Mouse (Mus musculus): ENCODE results near the gene Cxcl14.

The Cxcl14 gene

GRCm38 (mm10) chr13:56289261-56289660 is 7.1 kb downstream of the Cxcl14 start:
- DNase-seq (ENCODE audit: low spot score), result peak; percentile 21

GRCm38 (mm10) chr13:56288601-56289000 is 7.8 kb downstream of the Cxcl14 start:
- peak; percentile 29 for DNase-seq (ENCODE audit: low spot score)

- DNase-seq (ENCODE audit: low spot score), result no peak
Observed at GRCm38 (mm10) chr13:56287091-56287490, 9.3 kb downstream of the Cxcl14 start.

GRCm38 (mm10) chr13:56283321-56283720 is 13.0 kb downstream of the Cxcl14 start:
- DNase-seq (ENCODE audit: low spot score), result peak; percentile 67

GRCm38 (mm10) chr13:56280356-56280755 is 16.0 kb downstream of the Cxcl14 start:
- no peak for DNase-seq (ENCODE audit: low spot score)

GRCm38 (mm10) chr13:56279439-56279838 is 16.9 kb downstream of the Cxcl14 start:
- peak; percentile 94 for DNase-seq (ENCODE audit: low spot score)

- DNase-seq (ENCODE audit: low spot score), result no peak
Observed at GRCm38 (mm10) chr13:56275171-56275570, 21.2 kb downstream of the Cxcl14 start.

GRCm38 (mm10) chr13:56270124-56270523 is 26.2 kb downstream of the Cxcl14 start:
- no peak for DNase-seq (ENCODE audit: low spot score)

- no peak for DNase-seq (ENCODE audit: low spot score)
Observed at GRCm38 (mm10) chr13:56267396-56267795, 29.0 kb downstream of the Cxcl14 start.

- DNase-seq (ENCODE audit: low spot score), result peak; percentile 82
Observed at GRCm38 (mm10) chr13:56266435-56266834, 29.9 kb downstream of the Cxcl14 start.

- DNase-seq (ENCODE audit: low spot score), result no peak
Observed at GRCm38 (mm10) chr13:56265661-56266060, 30.7 kb downstream of the Cxcl14 start.

- DNase-seq (ENCODE audit: low spot score), result no peak
Observed at GRCm38 (mm10) chr13:56262269-56262668, 34.1 kb downstream of the Cxcl14 start.

GRCm38 (mm10) chr13:56260344-56260780 is 36.0 kb downstream of the Cxcl14 start:
- DNase-seq (ENCODE audit: low spot score), result peak; percentile 70

GRCm38 (mm10) chr13:56259926-56260250 is 36.5 kb downstream of the Cxcl14 start:
- no peak for DNase-seq (ENCODE audit: low spot score)

GRCm38 (mm10) chr13:56259021-56259925 is 37.1 kb downstream of the Cxcl14 start:
- peak; percentile 57 for DNase-seq (ENCODE audit: low spot score)

GRCm38 (mm10) chr13:56258196-56259020 is 37.9 kb downstream of the Cxcl14 start:
- peak; percentile 52 for DNase-seq (ENCODE audit: low spot score)

- no peak for DNase-seq (ENCODE audit: low spot score)
Observed at GRCm38 (mm10) chr13:56257469-56258153, 38.7 kb downstream of the Cxcl14 start.

- no peak for DNase-seq (ENCODE audit: low spot score)
Observed at GRCm38 (mm10) chr13:56256716-56257299, 39.5 kb downstream of the Cxcl14 start.

GRCm38 (mm10) chr13:56253379-56253778 is 43.0 kb downstream of the Cxcl14 start:
- DNase-seq (ENCODE audit: low spot score), result no peak

- no peak for DNase-seq (ENCODE audit: low spot score)
Observed at GRCm38 (mm10) chr13:56252783-56253182, 43.6 kb downstream of the Cxcl14 start.

GRCm38 (mm10) chr13:56251924-56252619 is 44.3 kb downstream of the Cxcl14 start, which contains the start of gene Neurog1:
Gene Neurog1 (minus strand): TSS chr13:56252163.
- DNase-seq (ENCODE audit: low spot score), result peak; percentile 76

Measured in retina, embryonic 14.5 days (tissue).